ENCODE assay signal across 25 mouse cellular contexts in genomic region chr4:124393595-124393994, GRCm38 (mm10).
DNase-seq lines count a peak whose midpoint lies in the region; ATAC-seq and TF ChIP-seq lines count a peak whose summit lies in the region.
"Had no signal": no experiment of that assay in that cellular context is flagged by ENCODE, and none has a peak within 500 bp of the region (broad histone marks: within the 10 kb centered on the region; RNA-seq: fewer than 3 reads in every experiment).

No protein-coding gene starts in this region.

- H3K27ac ChIP-seq in intestine, embryonic 14.5 days (ENCODE audit: low read depth): no peak overlapping the region
- no peak overlapping the region for H3K27ac ChIP-seq in intestine, postnatal 0 days (ENCODE audit: low read depth, low read length)
- H3K27ac ChIP-seq in kidney, postnatal 0 days: no peak overlapping the region
- no peak overlapping the region for H3K27ac ChIP-seq in kidney, adult 2 months (ENCODE audit: insufficient read depth, low read depth, low read length)
- no peak overlapping the region for H3K27ac ChIP-seq in midbrain, embryonic 11.5 days (ENCODE audit: low read depth, low read length)
- H3K27ac ChIP-seq in midbrain, postnatal 0 days (ENCODE audit: low read depth, low read length): no peak overlapping the region
- H3K27ac ChIP-seq: embryonic facial prominence, embryonic 12.5 days; forebrain, embryonic 12.5 days; forebrain, embryonic 15.5 days; gastrocnemius, adult 2 months; hindbrain, embryonic 12.5 days; hindbrain, embryonic 15.5 days had no signal

- no peaks in the 10 kb centered on the region for H3K9me3 ChIP-seq in intestine, embryonic 14.5 days (ENCODE audit: control insufficient read depth, low read length)
- H3K9me3 ChIP-seq in intestine, postnatal 0 days (ENCODE audit: control insufficient read depth): no peaks in the 10 kb centered on the region
- H3K9me3 ChIP-seq in kidney, postnatal 0 days (replicated peaks; ENCODE audit: low read length): no peaks in the 10 kb centered on the region
- no peaks in the 10 kb centered on the region for H3K9me3 ChIP-seq in midbrain, embryonic 11.5 days (ENCODE audit: control insufficient read depth, low read length)
- H3K9me3 ChIP-seq in midbrain, postnatal 0 days (ENCODE audit: low read length): no peaks in the 10 kb centered on the region
- H3K9me3 ChIP-seq: embryonic facial prominence, embryonic 12.5 days; forebrain, embryonic 12.5 days; forebrain, embryonic 15.5 days; hindbrain, embryonic 12.5 days; hindbrain, embryonic 15.5 days had no signal

- H3K36me3 ChIP-seq in intestine, embryonic 14.5 days (ENCODE audit: control insufficient read depth, insufficient read depth, low read length): no peaks in the 10 kb centered on the region
- no peaks in the 10 kb centered on the region for H3K36me3 ChIP-seq in intestine, postnatal 0 days (ENCODE audit: control insufficient read depth, insufficient read depth)
- H3K36me3 ChIP-seq in kidney, postnatal 0 days (ENCODE audit: insufficient read depth, low read length): no peaks in the 10 kb centered on the region
- H3K36me3 ChIP-seq in kidney, adult 2 months (ENCODE audit: control insufficient read depth, insufficient read depth, low read length): no peaks in the 10 kb centered on the region
- H3K36me3 ChIP-seq in midbrain, embryonic 11.5 days (ENCODE audit: control insufficient read depth, insufficient read depth, low read length): no peaks in the 10 kb centered on the region
- no peaks in the 10 kb centered on the region for H3K36me3 ChIP-seq in midbrain, postnatal 0 days (ENCODE audit: insufficient read depth, low read length)
- H3K36me3 ChIP-seq: embryonic facial prominence, embryonic 12.5 days; forebrain, embryonic 12.5 days; forebrain, embryonic 15.5 days; hindbrain, embryonic 12.5 days; hindbrain, embryonic 15.5 days had no signal

- H3K4me3 ChIP-seq in intestine, embryonic 14.5 days (ENCODE audit: low read depth, low read length): no peak overlapping the region
- H3K4me3 ChIP-seq in intestine, postnatal 0 days (ENCODE audit: low read depth, low read length): no peak overlapping the region
- no peak overlapping the region for H3K4me3 ChIP-seq in kidney, postnatal 0 days (replicated peaks; ENCODE audit: low read depth, low read length)
- H3K4me3 ChIP-seq in kidney, adult 2 months (ENCODE audit: insufficient read depth, low read depth, low read length): no peak overlapping the region
- no peak overlapping the region for H3K4me3 ChIP-seq in midbrain, embryonic 11.5 days (ENCODE audit: low read depth, low read length)
- no peak overlapping the region for H3K4me3 ChIP-seq in midbrain, postnatal 0 days (ENCODE audit: low read depth, low read length)
- H3K4me3 ChIP-seq: embryonic facial prominence, embryonic 12.5 days; erythroblast, embryonic 14.5 days; forebrain, embryonic 12.5 days; forebrain, embryonic 15.5 days; gastrocnemius, adult 2 months; hindbrain, embryonic 12.5 days; hindbrain, embryonic 15.5 days had no signal

- no peak overlapping the region for H3K9ac ChIP-seq in intestine, embryonic 14.5 days (ENCODE audit: low read length)
- no peak overlapping the region for H3K9ac ChIP-seq in intestine, postnatal 0 days (ENCODE audit: low read depth, low read length)
- no peak overlapping the region for H3K9ac ChIP-seq in kidney, postnatal 0 days (ENCODE audit: low read depth, low read length)
- no peak overlapping the region for H3K9ac ChIP-seq in midbrain, embryonic 11.5 days (ENCODE audit: low read length)
- no peak overlapping the region for H3K9ac ChIP-seq in midbrain, postnatal 0 days (replicated peaks; ENCODE audit: low read length, poor library complexity, severe bottlenecking)
- H3K9ac ChIP-seq: embryonic facial prominence, embryonic 12.5 days; forebrain, embryonic 12.5 days; forebrain, embryonic 15.5 days; hindbrain, embryonic 12.5 days; hindbrain, embryonic 15.5 days had no signal

- TF ChIP-seq POLR2A in kidney, adult 2 months (IDR thresholded peaks at IDR 0.05; ENCODE audit: low read depth, low read length): no peak

- H3K27me3 ChIP-seq in intestine, embryonic 14.5 days (replicated peaks; ENCODE audit: control insufficient read depth, insufficient read depth, low read length): no peaks in the 10 kb centered on the region
- H3K27me3 ChIP-seq in intestine, postnatal 0 days (replicated peaks; ENCODE audit: control insufficient read depth, insufficient read depth, low read length): no peaks in the 10 kb centered on the region
- peaks cover 4% of the 10 kb centered on the region; the same call in 1 of the 2 replicates for H3K27me3 ChIP-seq in kidney, postnatal 0 days (ENCODE audit: insufficient read depth, low read length)
- no peaks in the 10 kb centered on the region for H3K27me3 ChIP-seq in kidney, adult 2 months (replicated peaks; ENCODE audit: control insufficient read depth, insufficient read depth, low read length)
- no peaks in the 10 kb centered on the region for H3K27me3 ChIP-seq in midbrain, embryonic 11.5 days (ENCODE audit: control insufficient read depth, insufficient read depth, low read length)
- peaks cover 4% of the 10 kb centered on the region; the same call in 1 of the 2 replicates for H3K27me3 ChIP-seq in midbrain, postnatal 0 days (ENCODE audit: insufficient read depth, low read length)

- no peak for TF ChIP-seq CTCF in intestine, postnatal 0 days (IDR thresholded peaks at IDR 0.05; ENCODE audit: low read depth)
- TF ChIP-seq CTCF in kidney, postnatal 0 days (IDR thresholded peaks at IDR 0.05; ENCODE audit: low read depth): no peak
- no peak for TF ChIP-seq CTCF in kidney, adult 2 months (conservative IDR thresholded peaks at IDR 0.05; ENCODE audit: insufficient read depth, insufficient read length, low read depth, low read length)
- no peak for TF ChIP-seq CTCF in midbrain, postnatal 0 days (IDR thresholded peaks at IDR 0.05)

- 28% methylated on average over 10 of the region's 10 CpGs for WGBS in intestine, embryonic 14.5 days
- WGBS in intestine, postnatal 0 days: 43% methylated on average over 10 of the region's 10 CpGs
- WGBS in kidney, postnatal 0 days: 15% methylated on average over 10 of the region's 10 CpGs
- WGBS in kidney, adult 2 months: 15% methylated on average over 10 of the region's 10 CpGs
- 69% methylated on average over 10 of the region's 10 CpGs for WGBS in midbrain, embryonic 11.5 days
- 68% methylated on average over 10 of the region's 10 CpGs for WGBS in midbrain, postnatal 0 days

- DNase-seq in intestine, embryonic 14.5 days (ENCODE audit: low spot score): peak; percentile 52
- peak; percentile 44 for DNase-seq in kidney, postnatal 0 days (ENCODE audit: low spot score)
- no peak for DNase-seq in kidney, adult 2 months
- peak; percentile 78 for DNase-seq in midbrain, embryonic 11.5 days (ENCODE audit: low spot score, missing footprints)
- no peak for DNase-seq in midbrain, postnatal 0 days (ENCODE audit: low spot score)
- peak; percentile 52 for DNase-seq in brain, adult 2 months (ENCODE audit: low read depth, low spot score)
- no peak for DNase-seq in embryo, embryonic 11 days
- DNase-seq: adrenal gland, adult 2 months; adrenal gland, postnatal 14 days; cerebellum, adult 11-12 months; cerebellum, adult 8-10 months; cerebellum, postnatal 10 days; cerebellum, postnatal 36 days; gastrocnemius, adult 2 months; gastrocnemius, postnatal 14 days; heart, adult 11 months had no signal

- ATAC-seq in intestine, embryonic 14.5 days (replicated peaks; ENCODE audit: low FRiP score, low TSS enrichment, low read depth): no peak
- ATAC-seq in intestine, postnatal 0 days: no peak
- no peak for ATAC-seq in kidney, postnatal 0 days (replicated peaks; ENCODE audit: low FRiP score, low read depth)
- no peak for ATAC-seq in midbrain, embryonic 11.5 days (ENCODE audit: low FRiP score)
- ATAC-seq in midbrain, postnatal 0 days (ENCODE audit: low FRiP score): no peak
- ATAC-seq: CD4-positive, CD25-positive, alpha-beta regulatory T cell, adult 4 months; forebrain, embryonic 15.5 days had no signal

- H3K4me1 ChIP-seq in intestine, embryonic 14.5 days (replicated peaks; ENCODE audit: control insufficient read depth, insufficient read depth, low read length): peaks cover 18% of the 10 kb centered on the region
- no peaks in the 10 kb centered on the region for H3K4me1 ChIP-seq in intestine, postnatal 0 days (replicated peaks; ENCODE audit: control insufficient read depth, insufficient read depth, low read length)
- H3K4me1 ChIP-seq in kidney, postnatal 0 days (replicated peaks; ENCODE audit: insufficient read depth, low read length): 0 out of 2 replicates have a peak, but pooled peaks cover 5% of the 10 kb centered on the region
- no peaks in the 10 kb centered on the region for H3K4me1 ChIP-seq in kidney, adult 2 months (ENCODE audit: control insufficient read depth, insufficient read depth, low read length)
- 0 out of 2 replicates have a peak, but pooled peaks cover 2% of the 10 kb centered on the region for H3K4me1 ChIP-seq in midbrain, embryonic 11.5 days (ENCODE audit: control insufficient read depth, insufficient read depth, low read length)
- H3K4me1 ChIP-seq in midbrain, postnatal 0 days (ENCODE audit: insufficient read depth, low read length): no peaks in the 10 kb centered on the region
- H3K4me1 ChIP-seq: hindbrain, embryonic 15.5 days had no signal

- H3K4me2 ChIP-seq in intestine, embryonic 14.5 days (ENCODE audit: low read length): no peak overlapping the region
- H3K4me2 ChIP-seq in intestine, postnatal 0 days (replicated peaks; ENCODE audit: low read depth): no peak overlapping the region
- H3K4me2 ChIP-seq in kidney, postnatal 0 days (ENCODE audit: low read length): no peak overlapping the region
- no peak overlapping the region for H3K4me2 ChIP-seq in midbrain, embryonic 11.5 days
- H3K4me2 ChIP-seq in midbrain, postnatal 0 days (ENCODE audit: low read depth, low read length, poor library complexity, severe bottlenecking): no peak overlapping the region
- H3K4me2 ChIP-seq: embryonic facial prominence, embryonic 12.5 days; forebrain, embryonic 12.5 days; forebrain, embryonic 15.5 days; heart, embryonic 11.5 days; hindbrain, embryonic 12.5 days; hindbrain, embryonic 15.5 days had no signal

Comparison
In these comparisons a context has a peak if more than half of its experiments do, and no peak if none do; other contexts are left out.
1. DNase-seq: peak in intestine, embryonic 14.5 days (single experiment), kidney, postnatal 0 days (single experiment), midbrain, embryonic 11.5 days (single experiment) and brain, adult 2 months (single experiment); none in kidney, adult 2 months (single experiment), midbrain, postnatal 0 days (single experiment) and embryo, embryonic 11 days (single experiment).